Mouse (Mus musculus) bone marrow, adult 2 months (tissue): Measurements from ENCODE around the gene Apela.

Experiments
- CTCF ChIP-seq: fragments of 200-500 bp; IDR thresholded peaks from 2 replicates; pipeline ENCODE4 v1.5.1; 2011; ENCODE audit warnings: low read length, control low read depth; ENCODE audit not compliant: control insufficient read depth, insufficient read depth
- POLR2A ChIP-seq: fragments of 200-500 bp; IDR thresholded peaks from 2 replicates; pipeline ENCODE4 v1.6.1; 2011; ENCODE audit warnings: low read depth, mild to moderate bottlenecking, control low read depth, low read length, borderline replicate concordance; ENCODE audit not compliant: control insufficient read depth

GRCm38 (mm10) chr8:65033056-65033455, 4.1 kb downstream of the Apela start:
- no peak for TF ChIP-seq CTCF
- no peak for TF ChIP-seq POLR2A
